Mouse (Mus musculus) cortical plate, adult 2 months (tissue): ENCODE measurements around the gene Kif26b.

Source experiments
- CTCF ChIP-seq: fragments of 200-500 bp; IDR thresholded peaks from 2 replicates; pipeline ENCODE4 v1.5.1; 2011; ENCODE audit warnings: mild to moderate bottlenecking, control low read depth, low read length; ENCODE audit not compliant: insufficient read depth; ENCODE audit errors: extremely low read depth
- POLR2A ChIP-seq: fragments of 200-500 bp; IDR thresholded peaks from 2 replicates; pipeline ENCODE4 v1.6.1; 2011; ENCODE audit warnings: mild to moderate bottlenecking, low read length, control low read depth; ENCODE audit not compliant: insufficient read depth; ENCODE audit errors: extremely low read depth

DNA sequence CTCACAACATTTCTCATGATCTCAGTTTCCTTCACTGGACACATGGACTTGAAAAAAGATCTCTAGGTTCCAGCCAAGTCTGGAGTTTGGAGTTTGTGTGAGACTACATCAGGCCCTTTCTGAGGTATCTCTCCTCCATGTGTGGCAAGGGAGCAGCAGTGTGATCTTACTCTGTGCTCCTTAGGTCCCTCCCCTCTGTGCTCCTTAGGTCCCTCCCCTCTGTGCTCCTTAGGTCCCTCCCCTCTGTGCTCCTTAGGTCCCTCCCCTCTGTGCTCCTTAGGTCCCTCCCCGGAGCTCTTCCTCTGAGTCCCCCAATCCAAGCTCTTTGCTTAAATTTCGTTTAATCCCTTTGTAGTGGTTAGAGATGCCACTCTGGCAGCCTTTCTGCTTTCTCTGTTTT is 250.8 kb downstream of the Kif26b start:
- TF ChIP-seq CTCF (no peak), POLR2A (no peak)
